Mouse (Mus musculus): ENCODE data around the gene Tacr2. TPM values are rescaled to one million over a fixed set of nuclear protein-coding genes. Genes with fewer than 3 reads are reported as not detected.

The Tacr2 gene
- total RNA-seq (2021), result not detected
- long read RNA-seq, experiment 1, result 0 reads
- long read RNA-seq, experiment 2, result 0 reads

DNA sequence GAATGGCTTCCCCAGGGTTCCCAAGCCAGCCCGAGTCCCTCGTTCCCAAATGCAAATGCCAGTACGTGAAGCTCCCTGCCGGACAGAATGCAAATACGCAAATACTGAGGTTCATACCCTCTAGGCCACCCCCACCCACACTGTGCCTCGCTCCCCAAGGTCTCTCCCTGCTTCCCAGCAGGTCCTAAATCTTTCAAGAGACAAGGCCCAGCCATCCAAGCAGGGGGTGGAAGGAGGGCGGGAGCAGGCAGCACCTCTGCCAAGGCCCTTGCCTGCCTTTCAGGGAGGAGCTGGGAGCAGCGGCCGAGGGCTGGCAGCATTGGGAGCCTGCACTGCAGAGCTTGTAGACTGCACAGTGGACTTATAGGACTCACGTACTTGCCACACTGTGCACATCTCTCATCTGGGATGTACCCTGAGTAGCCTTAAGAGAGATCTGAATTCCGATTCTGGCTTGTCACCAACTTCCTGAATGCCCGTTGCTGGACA, at the start of gene Tacr2:
Gene Tacr2 (plus strand): TSS at position 439 of the 489 bp plus-strand sequence.
- DNase-seq, result no peak

DNA sequence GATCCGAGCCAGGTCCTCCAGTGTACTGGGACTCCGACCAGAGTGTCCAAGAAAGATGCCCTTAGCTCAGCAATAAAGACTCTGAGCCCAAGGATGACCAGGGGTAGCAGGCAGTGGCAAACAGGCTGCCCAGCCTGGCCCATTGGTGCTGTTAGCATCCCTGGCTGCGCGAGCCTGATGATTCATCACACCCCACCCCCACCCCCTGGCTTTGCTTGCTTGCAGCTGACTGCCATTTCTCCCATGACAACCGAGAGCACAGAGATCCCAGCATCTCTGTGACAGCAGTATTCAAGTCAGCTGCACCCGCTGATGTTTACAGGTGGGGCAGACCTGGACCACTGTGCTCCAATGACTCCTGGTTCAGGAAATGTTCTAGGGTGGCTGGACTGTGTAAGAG, 49.7 kb upstream of the Tacr2 start:
- DNase-seq, result no peak

DNA sequence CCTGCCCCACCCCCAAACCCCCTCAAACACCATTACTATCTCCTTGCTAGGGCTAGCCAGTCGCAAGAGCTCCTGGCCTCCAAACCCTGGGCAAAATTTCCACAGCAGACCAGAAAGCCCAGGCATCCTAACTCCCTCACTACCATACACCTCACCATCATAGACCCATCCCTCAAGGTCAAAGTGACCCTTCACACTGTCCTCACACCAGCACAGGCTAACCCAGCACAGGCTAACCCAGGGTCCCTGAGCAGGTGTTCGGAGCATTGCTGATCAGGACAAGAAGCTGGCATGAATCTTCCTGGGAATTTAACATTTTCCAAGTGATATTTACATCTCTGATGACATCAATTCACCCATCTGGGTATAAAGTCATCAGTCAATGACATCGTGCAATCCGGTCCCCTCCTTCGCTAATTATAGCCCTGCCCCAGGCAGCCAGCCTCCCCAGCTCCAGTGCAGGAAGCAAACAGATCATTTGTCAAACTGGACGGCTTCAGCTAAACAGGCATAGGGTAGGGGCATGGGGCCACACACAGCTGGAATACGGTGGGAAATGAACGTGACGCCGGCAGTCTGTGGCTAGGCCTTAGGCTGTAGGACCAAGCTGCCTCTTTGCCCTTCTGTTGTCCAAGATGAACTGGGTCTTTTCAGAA, 43.9 kb upstream of the Tacr2 start:
- no peak for DNase-seq

DNA sequence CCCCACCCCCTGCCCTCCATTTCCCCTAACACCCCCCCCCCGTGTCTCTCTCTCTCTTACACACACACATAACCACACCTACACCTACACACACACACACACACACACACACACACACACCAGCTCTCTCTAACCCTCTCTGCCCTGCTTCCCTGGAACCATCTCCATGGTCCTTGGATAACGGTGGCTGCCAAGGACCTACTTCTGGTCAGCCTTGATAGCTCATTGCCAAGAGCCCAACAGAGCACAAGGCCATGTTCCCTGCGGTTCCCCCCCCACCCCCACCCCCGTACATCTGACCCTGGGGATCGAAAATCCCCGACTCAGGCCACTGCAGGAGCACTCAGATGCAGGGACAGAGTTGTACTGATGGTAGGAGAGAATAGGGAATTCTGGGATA, 40.9 kb upstream of the Tacr2 start:
- no peak for DNase-seq

DNA sequence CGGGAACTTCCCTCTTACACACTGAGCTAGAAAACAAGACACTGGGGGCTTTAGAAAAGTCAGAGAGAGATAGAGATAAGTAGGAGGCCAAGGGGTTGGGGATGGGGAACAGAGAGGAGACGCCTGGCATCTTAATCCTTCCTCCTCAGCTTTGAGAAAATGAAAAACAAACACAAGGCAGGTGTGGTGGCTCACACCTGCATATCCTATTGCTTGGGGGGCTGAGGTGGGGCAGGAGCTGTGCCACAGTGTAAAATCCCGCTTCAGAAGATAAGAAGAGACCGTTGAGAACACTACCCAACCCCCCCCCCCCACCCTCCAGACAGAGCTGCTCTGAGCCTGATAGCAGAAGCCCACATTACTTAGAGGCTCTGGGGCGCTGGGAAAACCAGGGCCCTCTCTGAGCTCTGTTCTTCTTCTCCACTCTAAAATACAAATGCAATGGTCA, 37.0 kb upstream of the Tacr2 start:
- DNase-seq, result no peak

DNA sequence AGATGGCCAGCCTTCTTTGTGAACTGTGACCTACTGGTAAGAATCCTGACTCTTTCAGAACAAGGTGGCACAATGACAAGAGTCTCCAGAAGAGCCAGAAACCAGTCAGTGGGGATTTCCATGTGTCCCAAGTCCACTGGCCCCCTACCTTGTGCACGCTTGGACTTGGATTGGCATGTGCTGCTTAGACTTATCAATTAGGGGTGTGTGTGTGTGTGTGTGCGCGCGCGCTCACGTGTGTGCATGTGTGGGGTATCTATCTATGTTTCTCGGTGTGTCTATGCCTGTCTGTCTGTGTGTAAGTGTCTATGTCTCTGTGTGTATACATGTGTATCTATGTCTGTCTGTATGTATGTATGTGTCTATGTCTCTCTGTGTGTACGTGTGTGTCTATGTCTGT, 36.6 kb upstream of the Tacr2 start:
- no peak for DNase-seq

DNA sequence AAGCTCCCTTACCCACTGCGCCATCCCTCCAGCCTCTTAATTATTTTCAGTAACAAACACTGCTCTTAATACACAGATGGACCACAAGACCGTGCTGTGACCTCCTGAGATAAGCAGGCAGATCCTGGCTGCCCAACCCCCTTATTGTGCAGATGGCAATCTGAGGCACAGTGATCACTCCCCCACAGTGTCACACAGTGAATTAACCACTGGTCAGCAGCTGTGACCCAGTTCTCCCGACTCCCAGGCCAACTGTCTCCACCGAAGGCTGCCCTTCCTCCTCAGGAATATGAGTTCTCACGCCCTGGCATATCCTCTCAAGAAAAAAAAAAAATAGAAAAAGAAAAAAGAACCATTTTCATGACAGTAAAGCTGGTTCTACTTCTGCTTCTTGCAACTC, 35.6 kb upstream of the Tacr2 start:
- no peak for DNase-seq

DNA sequence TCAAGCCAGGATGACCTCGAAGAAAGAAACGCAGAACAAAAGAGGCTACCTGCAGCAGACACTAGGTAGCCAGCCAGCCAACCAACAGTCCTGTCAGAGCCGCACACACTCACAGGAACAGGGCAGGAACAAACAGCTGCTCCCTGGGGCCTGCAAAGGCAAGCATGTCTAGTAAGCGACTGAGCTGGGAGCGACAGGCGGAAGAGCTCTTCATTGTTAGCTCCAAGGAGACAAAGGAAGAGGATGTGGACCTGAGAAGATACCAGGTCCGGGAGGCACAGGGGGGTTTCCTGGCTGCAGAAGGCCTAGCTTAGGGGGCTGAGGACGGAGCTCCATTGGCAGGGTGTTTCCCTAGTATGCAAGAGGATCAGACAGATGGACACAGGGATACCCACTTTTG, 35.0 kb upstream of the Tacr2 start:
- no peak for DNase-seq

DNA sequence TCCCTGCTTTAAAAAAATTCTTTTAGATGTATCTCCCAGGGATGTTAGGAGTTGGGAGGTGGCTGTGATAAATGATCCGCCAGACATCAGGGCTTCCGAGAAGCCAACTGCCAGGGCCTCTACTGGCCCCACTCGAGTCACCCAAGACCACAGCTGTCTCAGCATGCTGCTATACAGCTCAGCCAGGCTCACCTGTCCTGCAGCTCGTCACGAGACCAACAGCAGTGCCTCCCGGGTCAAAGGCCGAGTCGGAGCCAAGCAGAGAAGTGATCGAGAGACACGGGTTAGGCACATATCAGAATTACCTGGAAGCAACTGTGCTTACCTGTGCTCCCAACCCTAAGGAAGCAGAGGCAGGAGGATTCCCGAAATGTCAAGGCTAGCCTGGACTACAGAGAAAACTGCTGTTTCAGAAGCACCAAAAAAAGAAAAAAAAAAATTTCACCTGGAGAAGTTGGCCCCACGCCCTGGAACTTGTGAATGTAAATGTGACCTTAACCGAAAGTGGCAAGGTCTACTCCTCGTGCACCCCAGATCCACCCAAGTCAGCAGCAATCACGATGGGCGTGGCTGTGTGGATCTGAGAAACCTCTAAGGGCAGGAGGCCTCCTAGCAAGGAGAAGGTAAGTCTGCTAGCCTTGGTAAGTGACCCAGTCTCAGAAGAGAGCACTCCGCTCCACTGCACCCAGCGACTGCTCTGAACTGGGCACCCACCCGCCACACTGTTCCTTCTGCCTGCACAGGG, 34.0 kb upstream of the Tacr2 start:
- DNase-seq, result no peak

DNA sequence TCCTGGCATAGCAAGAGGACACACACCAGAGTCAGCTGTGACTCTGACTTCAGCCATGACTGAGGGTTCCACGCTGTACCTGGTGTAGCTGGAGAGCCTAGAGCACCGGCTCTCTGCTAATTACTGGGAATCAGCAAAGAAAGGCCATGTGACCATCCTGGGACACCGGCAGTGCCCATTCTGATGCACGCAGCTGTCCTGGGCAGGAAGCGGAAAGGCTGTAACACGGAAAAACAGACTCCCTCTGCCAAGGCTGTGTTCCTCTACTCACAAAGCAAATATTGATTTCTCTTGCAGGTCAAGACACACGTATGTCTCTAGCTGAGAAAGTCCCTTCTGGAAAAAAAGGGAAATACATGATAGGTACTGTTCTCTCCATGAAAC, 33.5 kb upstream of the Tacr2 start:
- no peak for DNase-seq

DNA sequence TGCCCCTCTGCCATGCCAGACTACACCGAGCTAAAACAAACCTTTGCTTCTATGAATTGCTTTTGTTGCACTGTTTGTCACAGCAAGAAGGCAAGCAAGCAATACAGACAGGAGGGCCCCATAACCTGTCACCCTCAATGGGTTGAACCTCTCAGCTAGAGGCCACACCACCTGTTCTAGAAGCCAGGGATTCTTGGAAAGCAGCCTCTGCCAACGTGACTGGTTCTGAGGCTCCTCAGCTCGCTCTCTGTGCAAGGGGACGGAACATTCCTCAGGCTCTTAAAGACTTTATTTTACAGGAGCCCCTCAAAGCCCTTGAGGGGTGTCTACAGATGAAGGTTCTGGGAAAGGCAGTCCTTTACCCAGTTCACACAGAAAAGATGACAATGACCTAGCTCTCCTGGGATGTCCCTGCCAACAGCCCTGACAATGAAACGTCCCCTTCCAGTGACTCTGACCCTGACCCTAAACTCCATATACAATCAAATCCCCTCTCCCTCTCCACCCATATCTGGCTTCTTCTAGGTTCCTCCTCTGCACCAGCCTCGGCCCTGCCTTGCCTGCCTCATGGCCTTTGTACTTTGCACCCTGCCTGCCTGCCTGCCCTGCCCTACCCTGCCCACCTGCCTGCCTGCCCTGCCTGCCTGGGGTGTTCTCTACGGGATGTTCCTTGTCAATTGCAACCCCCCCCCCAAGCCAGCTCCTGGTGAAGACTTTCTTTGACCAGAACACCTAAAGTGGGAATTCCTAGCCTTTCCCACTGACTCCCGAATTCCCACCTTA, 31.3 kb upstream of the Tacr2 start:
- DNase-seq, result no peak

DNA sequence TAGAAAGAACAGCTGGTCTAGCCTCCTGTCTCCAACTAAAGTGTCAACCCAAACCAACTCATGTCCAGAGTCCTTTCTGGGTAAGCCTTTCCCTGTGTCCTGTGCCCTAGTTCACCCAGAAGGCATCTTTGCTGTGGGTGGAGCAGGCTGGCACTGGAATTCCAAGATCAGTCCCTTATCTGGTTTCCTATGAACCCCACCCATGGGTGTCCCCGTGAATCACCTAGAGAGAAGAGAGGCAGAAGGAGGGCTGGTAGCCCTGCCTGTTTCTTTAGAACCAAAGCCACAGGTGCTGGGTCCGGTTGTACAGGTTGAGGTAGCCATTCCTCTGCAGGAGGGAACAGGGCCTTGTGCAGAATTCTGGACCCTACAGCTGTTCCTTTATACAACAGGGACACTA, 30.6 kb upstream of the Tacr2 start:
- no peak for DNase-seq

DNA sequence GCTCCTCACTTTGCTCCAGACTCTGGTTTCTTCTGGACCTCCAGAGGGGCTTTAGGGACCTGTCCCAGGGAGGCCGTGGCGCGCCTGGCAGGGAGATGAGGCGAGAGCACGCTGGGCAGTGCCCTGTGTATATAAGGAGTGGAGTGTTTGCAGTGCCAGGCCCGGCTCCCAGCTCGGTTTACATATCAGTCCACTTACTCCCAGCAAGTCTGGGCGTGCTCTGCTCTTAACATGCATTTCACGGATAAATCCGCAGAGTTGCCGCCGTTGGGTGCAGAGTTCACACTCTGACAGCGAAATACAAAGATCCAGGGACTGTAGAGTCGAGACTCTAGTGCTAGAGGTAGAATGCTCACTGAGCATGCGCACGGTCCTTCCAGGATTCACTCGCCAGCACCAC, 29.5 kb upstream of the Tacr2 start:
- no peak for DNase-seq

DNA sequence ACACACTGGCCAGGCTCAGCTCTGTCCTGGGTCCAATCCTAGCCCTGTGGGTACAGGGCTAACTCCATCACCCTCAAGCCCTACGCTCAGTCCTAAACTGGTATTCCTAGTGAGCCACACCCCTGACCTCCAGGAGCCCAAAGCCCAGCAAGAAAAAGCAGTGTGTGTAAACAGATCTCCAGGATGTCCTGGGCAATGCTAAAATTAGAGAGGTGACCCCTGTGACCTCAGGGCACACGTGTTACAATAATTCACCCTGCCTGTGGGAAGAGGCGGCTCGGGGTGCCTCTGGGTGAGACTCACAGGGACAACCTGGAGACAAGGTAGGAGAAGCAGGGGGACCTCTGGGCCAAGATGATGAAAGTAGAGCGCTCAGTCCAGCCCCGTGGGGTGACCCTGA, 28.0 kb upstream of the Tacr2 start:
- DNase-seq, result no peak

DNA sequence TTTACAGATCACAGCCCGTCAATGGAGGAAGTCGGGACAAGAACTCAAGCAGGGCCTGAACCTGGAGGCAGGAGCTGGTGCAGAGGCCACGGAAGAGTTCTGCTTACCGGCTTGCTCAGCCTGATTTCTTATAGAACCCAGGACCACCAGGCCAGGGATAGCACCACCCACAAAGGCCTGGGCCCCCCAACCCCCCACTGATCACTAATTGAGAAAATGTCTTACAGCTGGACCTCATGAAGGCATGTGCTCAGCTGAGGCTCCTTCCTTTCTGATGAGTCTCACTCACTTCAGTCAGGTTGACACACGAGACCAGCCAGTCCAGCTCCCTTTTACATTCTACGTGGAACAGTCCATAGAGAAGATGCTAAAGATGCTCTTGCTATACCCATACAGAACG, 26.4 kb upstream of the Tacr2 start:
- DNase-seq, result no peak

DNA sequence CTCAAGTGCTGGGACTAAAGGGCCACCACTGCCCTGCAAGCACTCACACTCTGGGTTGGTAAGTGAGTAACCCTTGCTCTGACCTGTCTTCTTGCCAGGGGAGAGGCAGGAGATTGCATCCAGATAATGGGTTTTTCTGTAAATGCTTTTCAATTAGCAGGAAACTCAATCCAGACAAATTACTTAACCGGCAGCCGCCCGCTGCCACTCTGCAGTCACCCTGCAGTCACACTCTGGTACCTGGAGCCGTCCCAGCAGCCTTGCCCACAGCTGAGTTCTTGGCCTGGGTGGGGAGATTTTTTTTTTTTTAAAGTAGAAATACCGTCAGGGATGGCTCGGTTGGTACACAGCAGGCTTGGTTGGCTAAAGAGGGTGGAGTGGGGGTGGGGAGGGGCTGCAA, 24.1 kb upstream of the Tacr2 start:
- DNase-seq, result no peak

DNA sequence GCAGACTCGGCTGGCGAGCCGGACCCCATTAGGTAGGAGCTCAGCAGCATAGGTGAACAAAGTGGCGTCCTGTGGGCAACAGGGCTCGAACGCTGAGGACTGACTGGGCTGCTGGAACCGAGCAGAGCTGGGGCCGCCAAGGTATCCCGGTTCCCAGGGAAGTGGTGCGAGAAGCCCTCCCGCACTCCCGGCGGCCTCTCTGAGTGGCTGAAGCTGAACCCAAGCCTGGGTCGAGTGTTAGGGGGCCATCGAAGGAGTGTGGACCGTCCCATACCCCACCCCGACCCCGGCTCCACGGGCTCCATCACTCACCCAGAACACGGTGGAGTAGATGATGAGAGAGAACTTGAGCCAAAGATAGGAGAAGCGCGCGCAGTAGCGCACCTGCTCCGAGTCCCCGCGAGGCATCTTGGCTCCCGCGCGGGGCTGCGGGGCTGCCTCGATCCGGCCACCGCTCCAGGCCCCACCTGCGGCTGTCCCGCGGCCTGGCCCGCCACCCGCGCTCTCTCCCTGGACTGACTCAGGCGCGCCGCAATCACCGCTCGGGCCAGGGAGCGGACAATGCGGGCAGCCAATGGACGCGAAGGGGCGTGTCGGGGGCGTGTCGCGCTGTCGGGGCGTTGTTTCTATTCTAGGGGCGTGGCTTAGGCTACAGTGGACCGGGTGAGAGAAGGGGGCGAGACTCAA, 21.4 kb upstream of the Tacr2 start, which contains the start of gene Tspan15:
Gene Tspan15 (minus strand): TSS at position 544 of the 687 bp plus-strand sequence.
- peak; percentile 91 for DNase-seq

DNA sequence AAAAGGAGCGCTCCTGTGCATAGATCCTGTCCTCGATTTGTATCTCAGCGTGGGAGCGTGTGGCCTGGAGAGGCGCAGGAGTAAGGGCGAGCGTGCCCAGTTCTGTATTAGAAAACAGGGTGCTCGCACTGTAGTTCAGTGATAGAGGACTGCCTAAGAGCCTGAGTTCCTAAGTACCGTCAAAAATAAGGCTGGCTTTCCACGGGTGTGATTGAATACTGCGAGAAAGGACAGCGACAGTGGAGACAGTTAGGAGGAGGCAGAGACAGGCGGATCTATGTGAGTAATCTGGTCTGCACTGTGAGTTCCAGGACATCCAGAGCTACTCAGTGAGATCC, 20.9 kb upstream of the Tacr2 start:
- no peak for DNase-seq

DNA sequence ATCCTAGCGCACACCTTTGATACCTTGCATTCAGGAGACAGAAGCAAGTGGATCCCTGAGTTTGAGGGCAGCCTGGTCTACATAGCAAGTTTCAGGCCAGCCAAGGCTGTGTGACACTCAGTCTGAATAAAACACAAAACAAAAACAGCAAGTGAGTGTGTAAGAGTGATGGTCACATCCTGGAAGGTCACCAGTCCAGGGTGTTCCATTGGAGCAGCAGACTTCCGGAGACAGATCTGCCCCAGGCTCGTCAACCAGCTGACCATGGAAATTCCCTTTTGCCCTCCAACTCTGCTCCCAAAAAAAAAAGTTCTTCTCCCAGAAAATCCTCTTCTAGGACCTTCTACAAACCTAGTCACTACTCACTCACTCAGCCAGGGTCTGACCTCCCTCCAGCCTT, 20.4 kb upstream of the Tacr2 start:
- DNase-seq, result no peak

DNA sequence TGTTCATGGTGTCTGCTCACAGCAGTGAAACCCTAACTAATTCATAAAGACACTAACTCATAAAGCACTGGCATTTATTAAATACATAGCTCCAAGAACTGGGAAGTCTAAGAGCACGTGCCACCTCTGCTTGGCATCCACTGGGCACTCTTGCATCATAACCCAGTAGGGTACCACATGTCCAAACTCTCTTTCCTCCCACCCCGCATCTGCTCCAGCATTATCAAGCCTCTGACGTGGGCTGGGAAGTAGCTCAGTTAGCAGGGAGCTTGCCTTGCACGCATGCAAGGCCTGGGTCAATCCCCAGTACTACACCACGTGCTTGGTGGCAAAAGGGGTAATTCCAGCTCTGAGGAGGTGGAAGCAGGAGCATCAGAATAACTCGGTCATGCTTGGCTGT, 16.1 kb upstream of the Tacr2 start:
- DNase-seq, result no peak

DNA sequence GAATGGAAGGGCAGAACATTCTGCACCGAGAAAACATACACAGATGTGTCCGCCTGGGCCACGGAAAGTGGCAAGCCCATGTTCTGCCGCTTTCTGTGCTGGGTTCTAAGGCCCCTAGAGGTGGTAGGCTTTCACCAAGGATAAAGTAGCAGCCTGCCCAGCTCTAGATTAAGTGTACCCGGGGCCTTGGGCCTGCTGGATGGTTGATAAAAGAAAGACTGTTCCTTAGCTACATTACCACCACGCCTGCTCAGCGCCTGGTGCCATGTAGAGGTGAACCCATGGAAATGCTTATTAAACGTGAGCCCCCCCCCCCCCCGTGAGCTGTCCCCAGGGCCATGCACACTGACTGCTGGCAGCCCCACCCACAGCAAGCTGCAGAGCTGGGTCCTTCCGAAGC, 15.0 kb upstream of the Tacr2 start:
- no peak for DNase-seq

DNA sequence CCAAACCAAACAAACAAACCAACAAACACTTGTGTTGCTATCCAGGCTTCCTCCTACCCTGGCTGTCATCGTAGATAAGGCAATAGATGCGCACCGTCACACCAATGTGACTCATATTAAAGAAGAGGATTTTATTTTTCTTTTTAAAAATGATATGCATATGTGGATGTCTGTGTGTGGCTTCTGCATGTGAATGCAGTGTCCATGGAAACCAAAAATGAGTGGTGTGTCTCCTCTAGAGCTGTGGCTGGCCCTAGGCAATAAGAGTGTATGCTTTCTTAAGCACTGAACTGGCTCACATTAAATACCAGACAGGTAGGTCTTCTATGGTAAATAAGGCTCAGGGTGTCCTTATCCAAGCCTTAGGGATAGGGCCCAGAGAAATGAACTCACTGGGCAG, 13.6 kb upstream of the Tacr2 start:
- no peak for DNase-seq

DNA sequence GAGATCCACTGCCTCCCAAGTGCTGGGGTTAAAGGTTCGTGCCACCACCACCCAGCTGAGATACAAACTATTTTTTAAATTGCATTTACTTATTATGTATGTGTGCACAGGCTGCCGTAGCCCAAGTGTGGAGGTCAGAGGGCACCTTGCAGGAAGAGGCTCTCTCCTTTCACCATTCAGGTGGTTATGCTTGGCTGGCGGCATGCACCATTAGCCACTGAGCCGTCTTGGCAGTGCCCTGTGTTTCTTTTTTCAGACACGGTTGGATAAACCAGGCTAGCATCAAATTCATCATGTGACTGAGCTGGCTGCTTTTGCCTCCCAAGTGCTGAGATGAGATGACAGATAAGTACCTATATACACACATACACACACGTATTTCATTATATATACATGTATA, 13.0 kb upstream of the Tacr2 start:
- peak; percentile 33 for DNase-seq
